Mouse (Mus musculus) G1E (cell line): Measurements from ENCODE around the gene Sh3pxd2a.

ENCODE experiments used
- CTCF ChIP-seq: IDR thresholded peaks from 2 replicates; pipeline ENCODE4 v1.5.1; 2012; ENCODE audit warnings: low read depth, low read length, inconsistent platforms, mixed read lengths
- GATA1 ChIP-seq: IDR thresholded peaks from 2 replicates; pipeline ENCODE4 v1.6.1; 2012; ENCODE audit warnings: borderline replicate concordance, low read length, inconsistent platforms, mixed read lengths
- TAL1 ChIP-seq: conservative IDR thresholded peaks from 2 replicates; pipeline ENCODE4 v1.6.1; 2012; ENCODE audit warnings: low read depth, low read length, inconsistent platforms, mixed read lengths

- no peak for TF ChIP-seq CTCF
- no peak for TF ChIP-seq TAL1
- no peak for TF ChIP-seq GATA1
Measured at GRCm38 (mm10) chr19:47245512-47245911, 218.7 kb downstream of the Sh3pxd2a start.
